Mouse (Mus musculus) myocyte (in vitro differentiated cells): ENCODE measurements at regions not wholly inside any gene's neighbourhood (a gene's known extent, or its start where the extent isn't known, plus 50 kb on each side); places are given as distances from the start of the nearest gene placed in this dataset.

Experiments
- E2F4 ChIP-seq: IDR thresholded peaks from one replicate; pipeline ENCODE4 v1.6.1; 2011; ENCODE audit warnings: mild to moderate bottlenecking, control low read depth, moderate library complexity; ENCODE audit not compliant: insufficient read depth
- POLR2A ChIP-seq: IDR thresholded peaks from one replicate; pipeline ENCODE4 v1.6.1; 2011; ENCODE audit warnings: low read depth, mild to moderate bottlenecking, control low read depth, moderate library complexity; ENCODE audit not compliant: insufficient read length
- POLR2AphosphoS2 ChIP-seq: IDR thresholded peaks from one replicate; pipeline ENCODE4 v1.6.1; 2011; ENCODE audit warnings: low read depth, control low read depth; ENCODE audit not compliant: insufficient read length
- USF1 ChIP-seq: IDR thresholded peaks from one replicate; pipeline ENCODE4 v1.6.1; 2011; ENCODE audit warnings: low read depth, mild to moderate bottlenecking, control low read depth, moderate library complexity

- TF ChIP-seq USF1: no peak
- TF ChIP-seq POLR2AphosphoS2: no peak
- TF ChIP-seq POLR2A: no peak
- no peak for TF ChIP-seq E2F4
These were observed 140.7 kb upstream of the Zfp637 start for GRCm38 (mm10) chr6:117700286-117700685.
